Mouse (Mus musculus): Measurements from ENCODE around the gene Fbxo8. TPM values are rescaled to one million over a fixed set of nuclear protein-coding genes. Genes with fewer than 3 reads are reported as not detected.

The Fbxo8 gene
- total and polyA plus RNA-seq, 3 experiments = 14.8 to 47.0 (median 28.1) TPM

- H3K4me3 ChIP-seq (replicated peaks in 1 of 3; ENCODE audit: low read depth in 2 of 3, low read length in 2 of 3, poor library complexity in 1 of 3) = no peak overlapping the region
- H3K27ac ChIP-seq (ENCODE audit: insufficient read depth, low read depth) = no peak overlapping the region
- peaks cover 2 to 8% of the 10 kb centered on the region in 2 experiments; a peak in 1 of 4 replicates for H3K4me1 ChIP-seq (ENCODE audit: control insufficient read depth in 1 of 2, insufficient read depth in 2 of 2)
- in situ Hi-C loops (cut with MboI; ENCODE audit: low pct_ligation_motif_present, low pct_unique_long_range_greater_than_20kb, low sequenced_read_pairs) = no loop called here
- TF ChIP-seq CHD1 (IDR thresholded peaks at IDR 0.05; ENCODE audit: low read depth, low read length) (no peak), PAX5 (IDR thresholded peaks at IDR 0.05; ENCODE audit: low read length) (no peak), BHLHE40 (IDR thresholded peaks at IDR 0.05; ENCODE audit: low read depth, low read length) (no peak), MEF2A (IDR thresholded peaks at IDR 0.05; ENCODE audit: borderline replicate concordance, low read depth, low read length) (no peak), POLR2A (IDR thresholded peaks at IDR 0.05; ENCODE audit: low read depth, low read length) (no peak), MAZ (IDR thresholded peaks at IDR 0.05; ENCODE audit: low read depth, low read length) (no peak), IRF4 (IDR thresholded peaks at IDR 0.05; ENCODE audit: low read depth, low read length) (no peak), ZNF384 (IDR thresholded peaks at IDR 0.05; ENCODE audit: low read depth, low read length) (no peak), MAX (IDR thresholded peaks at IDR 0.05; ENCODE audit: low read length) (no peak), JUND (conservative IDR thresholded peaks at IDR 0.05; ENCODE audit: low read depth, low read length) (no peak)
- no peaks in the 10 kb centered on the region for H3K27me3 ChIP-seq (replicated peaks)
- H3K36me3 ChIP-seq (replicated peaks in 1 of 2; ENCODE audit: control insufficient read depth in 1 of 2, insufficient read depth in 1 of 2, low read length in 1 of 2) = no peaks in the 10 kb centered on the region
- dilution Hi-C loops (cut with MboI; ENCODE audit: extremely low pct_ligation_motif_present, extremely low pct_unique_long_range_greater_than_20kb, low sequenced_read_pairs) = no loop called here
- no peak overlapping the region; the same call in 1 of the 2 replicates for H3K4me2 ChIP-seq (ENCODE audit: insufficient read depth, low read depth, poor library complexity, severe bottlenecking)
- H3K9ac ChIP-seq (ENCODE audit: insufficient read depth, low read depth) = no peak overlapping the region
- DNase-seq (ENCODE audit: extremely low read depth) = no peak
- no peaks in the 10 kb centered on the region for H3K79me2 ChIP-seq (replicated peaks; ENCODE audit: control insufficient read depth, extremely low read depth, insufficient read depth, poor library complexity, severe bottlenecking)
- no peaks in the 10 kb centered on the region for H3K9me3 ChIP-seq (replicated peaks; ENCODE audit: low read length)
Measured at GRCm38 (mm10) chr8:56623346-56623745, 72.5 kb downstream of the Fbxo8 start.

GRCm38 (mm10) chr8:56629160-56629559 lies 78.3 kb downstream of the Fbxo8 start:
- Histone ChIP-seq H3K27ac (ENCODE audit: insufficient read depth, low read depth) (no peak overlapping the region), H3K27me3 (replicated peaks) (no peaks in the 10 kb centered on the region), H3K4me2 (ENCODE audit: insufficient read depth, low read depth, poor library complexity, severe bottlenecking) (no peak overlapping the region), H3K9ac (ENCODE audit: insufficient read depth, low read depth) (no peak overlapping the region), H3K9me3 (replicated peaks; ENCODE audit: low read length) (no peaks in the 10 kb centered on the region), H3K4me3 (replicated peaks in 1 of 3; ENCODE audit: low read depth in 2 of 3, low read length in 2 of 3, poor library complexity in 1 of 3) (no peak overlapping the region), H3K36me3 (replicated peaks in 1 of 2; ENCODE audit: control insufficient read depth in 1 of 2, insufficient read depth in 1 of 2, low read length in 1 of 2) (no peaks in the 10 kb centered on the region), H3K4me1 (ENCODE audit: control insufficient read depth in 1 of 2, insufficient read depth in 2 of 2) (peaks cover 2 to 8% of the 10 kb centered on the region in 2 experiments; a peak in 1 of 4 replicates), H3K79me2 (replicated peaks; ENCODE audit: control insufficient read depth, extremely low read depth, insufficient read depth, poor library complexity, severe bottlenecking) (no peaks in the 10 kb centered on the region)
- dilution Hi-C loops (cut with MboI; ENCODE audit: extremely low pct_ligation_motif_present, extremely low pct_unique_long_range_greater_than_20kb, low sequenced_read_pairs) = no loop called here
- no peak for DNase-seq (ENCODE audit: extremely low read depth)
- in situ Hi-C loops (cut with MboI; ENCODE audit: low pct_ligation_motif_present, low pct_unique_long_range_greater_than_20kb, low sequenced_read_pairs) = no loop called here
- TF ChIP-seq JUN (IDR thresholded peaks at IDR 0.05; ENCODE audit: insufficient read depth, low read depth, low read length) = no peak
- no peak for TF ChIP-seq MAFK (IDR thresholded peaks at IDR 0.05; ENCODE audit: insufficient replicate concordance, low read length)
- no peak for TF ChIP-seq RCOR1 (conservative IDR thresholded peaks at IDR 0.05; ENCODE audit: low read depth, low read length)
- TF ChIP-seq POLR2AphosphoS2 (IDR thresholded peaks at IDR 0.05; ENCODE audit: low read depth, low read length) = no peak
- TF ChIP-seq MEF2A (IDR thresholded peaks at IDR 0.05; ENCODE audit: borderline replicate concordance, low read depth, low read length) = no peak
- no peak for TF ChIP-seq USF2 (conservative IDR thresholded peaks at IDR 0.05; ENCODE audit: low read depth, low read length)
- no peak for TF ChIP-seq PAX5 (IDR thresholded peaks at IDR 0.05; ENCODE audit: low read length)
- TF ChIP-seq NRF1 (IDR thresholded peaks at IDR 0.05; ENCODE audit: low read depth, low read length) = no peak
